Mouse (Mus musculus): Measurements from ENCODE around the gene Ywhae. TPM values are rescaled to one million over a fixed set of nuclear protein-coding genes. Genes with fewer than 3 reads are reported as not detected.

Ywhae gene
- polyA plus RNA-seq, 1 experiment from 2014 or later: 853 TPM

- H3K27ac ChIP-seq (ENCODE audit: low read length): no peak overlapping the region
- peaks cover 12% of the 10 kb centered on the region for H3K4me1 ChIP-seq (ENCODE audit: insufficient read depth, low read length)
- no peaks in the 10 kb centered on the region; the same call in 1 of the 2 replicates for H3K27me3 ChIP-seq (ENCODE audit: insufficient read depth, low read length)
- H3K9ac ChIP-seq (replicated peaks; ENCODE audit: low read length): no peak overlapping the region
- ATAC-seq (ENCODE audit: low FRiP score, low TSS enrichment): no peak
- H3K9me3 ChIP-seq (ENCODE audit: low read length): no peaks in the 10 kb centered on the region
- H3K36me3 ChIP-seq (ENCODE audit: insufficient read depth, low read length): no peaks in the 10 kb centered on the region
- H3K4me2 ChIP-seq (replicated peaks; ENCODE audit: low read depth, low read length): no peak overlapping the region
- 71% methylated on average over 7 of the region's 7 CpGs for WGBS
- H3K4me3 ChIP-seq (ENCODE audit: low read length): no peak overlapping the region
Measured at GRCm38 (mm10) chr11:75801771-75802550, 69.3 kb downstream of the Ywhae start.

- Histone ChIP-seq H3K9ac (replicated peaks; ENCODE audit: low read length) (no peak overlapping the region), H3K4me3 (ENCODE audit: low read length) (no peak overlapping the region), H3K36me3 (ENCODE audit: insufficient read depth, low read length) (no peaks in the 10 kb centered on the region), H3K27me3 (ENCODE audit: insufficient read depth, low read length) (no peaks in the 10 kb centered on the region), H3K4me2 (replicated peaks; ENCODE audit: low read depth, low read length) (no peak overlapping the region), H3K27ac (ENCODE audit: low read length) (no peak overlapping the region), H3K4me1 (ENCODE audit: insufficient read depth, low read length) (peaks cover 4% of the 10 kb centered on the region; the same call in 1 of the 2 replicates), H3K9me3 (ENCODE audit: low read length) (no peaks in the 10 kb centered on the region)
- 11% methylated on average over 5 of the region's 5 CpGs for WGBS
- peak; percentile 87 for ATAC-seq (ENCODE audit: low FRiP score, low TSS enrichment)
Measured at GRCm38 (mm10) chr11:75807486-75807885, 74.8 kb downstream of the Ywhae start.

GRCm38 (mm10) chr11:75810526-75810925, 77.9 kb downstream of the Ywhae start:
- Histone ChIP-seq H3K27ac (ENCODE audit: low read length) (no peak overlapping the region), H3K36me3 (ENCODE audit: insufficient read depth, low read length) (no peaks in the 10 kb centered on the region), H3K4me1 (ENCODE audit: insufficient read depth, low read length) (peaks cover 8% of the 10 kb centered on the region; the same call in 1 of the 2 replicates), H3K9me3 (ENCODE audit: low read length) (no peaks in the 10 kb centered on the region), H3K4me3 (ENCODE audit: low read length) (no peak overlapping the region), H3K4me2 (replicated peaks; ENCODE audit: low read depth, low read length) (no peak overlapping the region), H3K27me3 (ENCODE audit: insufficient read depth, low read length) (no peaks in the 10 kb centered on the region), H3K9ac (replicated peaks; ENCODE audit: low read length) (no peak overlapping the region)
- 94% methylated on average over 3 of the region's 3 CpGs for WGBS
- no peak for ATAC-seq (ENCODE audit: low FRiP score, low TSS enrichment)

GRCm38 (mm10) chr11:75811900-75812299, 79.2 kb downstream of the Ywhae start:
- Histone ChIP-seq H3K4me2 (replicated peaks; ENCODE audit: low read depth, low read length) (no peak overlapping the region), H3K9me3 (ENCODE audit: low read length) (no peaks in the 10 kb centered on the region), H3K4me3 (ENCODE audit: low read length) (no peak overlapping the region), H3K27me3 (ENCODE audit: insufficient read depth, low read length) (no peaks in the 10 kb centered on the region), H3K27ac (ENCODE audit: low read length) (peak overlapping the region; percentile 76), H3K9ac (replicated peaks; ENCODE audit: low read length) (no peak overlapping the region), H3K36me3 (ENCODE audit: insufficient read depth, low read length) (no peaks in the 10 kb centered on the region), H3K4me1 (ENCODE audit: insufficient read depth, low read length) (peaks cover 8% of the 10 kb centered on the region; the same call in 1 of the 2 replicates)
- WGBS: 35% methylated on average over 3 of the region's 3 CpGs
- ATAC-seq (ENCODE audit: low FRiP score, low TSS enrichment): peak; percentile 62; the same call in 1 of the 2 replicates

GRCm38 (mm10) chr11:75813085-75813484, 80.4 kb downstream of the Ywhae start:
- Histone ChIP-seq H3K27me3 (ENCODE audit: insufficient read depth, low read length) (no peaks in the 10 kb centered on the region), H3K4me1 (ENCODE audit: insufficient read depth, low read length) (peaks cover 4% of the 10 kb centered on the region; the same call in 1 of the 2 replicates), H3K9me3 (ENCODE audit: low read length) (no peaks in the 10 kb centered on the region), H3K4me2 (replicated peaks; ENCODE audit: low read depth, low read length) (no peak overlapping the region), H3K36me3 (ENCODE audit: insufficient read depth, low read length) (no peaks in the 10 kb centered on the region), H3K27ac (ENCODE audit: low read length) (no peak overlapping the region; the same call in 1 of the 2 replicates), H3K9ac (replicated peaks; ENCODE audit: low read length) (no peak overlapping the region), H3K4me3 (ENCODE audit: low read length) (no peak overlapping the region)
- 30% methylated on average over 10 of the region's 10 CpGs for WGBS
- ATAC-seq (ENCODE audit: low FRiP score, low TSS enrichment): peak; percentile 67

Other genes starting within 250 kb of the Ywhae start
- gene Prpf8, start 246.1 kb upstream of the Ywhae start, polyA plus RNA-seq (2015; fragmentation: Nextera tagmentation; extraction: Ambion mirVana): 64.0 and 66.2 TPM in 2 replicates
- gene Rilp, start 222.8 kb upstream of the Ywhae start, polyA plus RNA-seq (2015; fragmentation: Nextera tagmentation; extraction: Ambion mirVana): 1.7 and 2.0 TPM in 2 replicates
- gene Scarf1, start 219.3 kb upstream of the Ywhae start, polyA plus RNA-seq (2015; fragmentation: Nextera tagmentation; extraction: Ambion mirVana): 19.2 and 19.5 TPM in 2 replicates
- gene Slc43a2, start 201.2 kb upstream of the Ywhae start, polyA plus RNA-seq (2015; fragmentation: Nextera tagmentation; extraction: Ambion mirVana): 9.4 and 9.7 TPM in 2 replicates
- 70.4 and 72.1 TPM in 2 replicates for gene Pitpna, start 144.8 kb upstream of the Ywhae start, polyA plus RNA-seq (2015; fragmentation: Nextera tagmentation; extraction: Ambion mirVana)
- 33.2 and 34.2 TPM in 2 replicates for gene Inpp5k, start 101.9 kb upstream of the Ywhae start, polyA plus RNA-seq (2015; fragmentation: Nextera tagmentation; extraction: Ambion mirVana)
- gene Myo1c, start 82.4 kb upstream of the Ywhae start, polyA plus RNA-seq (2015; fragmentation: Nextera tagmentation; extraction: Ambion mirVana): 83.0 and 85.9 TPM in 2 replicates
- 133 and 136 TPM in 2 replicates for gene Crk, start 53.6 kb upstream of the Ywhae start, polyA plus RNA-seq (2015; fragmentation: Nextera tagmentation; extraction: Ambion mirVana)
- gene Doc2b, start 63.2 kb downstream of the Ywhae start, polyA plus RNA-seq (2015; fragmentation: Nextera tagmentation; extraction: Ambion mirVana): 0.54 and 0.86 TPM in 2 replicates
- 17.5 and 18.0 TPM in 2 replicates for gene Rph3al, start 205.6 kb downstream of the Ywhae start, polyA plus RNA-seq (2015; fragmentation: Nextera tagmentation; extraction: Ambion mirVana)